Mouse (Mus musculus): ENCODE measurements around the gene Gon7. TPM values are rescaled to one million over a fixed set of nuclear protein-coding genes. Genes with fewer than 3 reads are reported as not detected.
A peak's percentile ranks its signal among the peaks of the same experiment; 100 is the strongest.

Gon7 gene
- polyA plus RNA-seq, 1 experiment from 2014 or later, result 48.4 TPM

GRCm38 (mm10) chr12:102733381-102733780, 24.2 kb downstream of the Gon7 start:
- H3K4me2 ChIP-seq, result no peak overlapping the region
- H3K27ac ChIP-seq, result no peak overlapping the region
- no peaks in the 10 kb centered on the region for H3K27me3 ChIP-seq
- no peak for ATAC-seq (ENCODE audit: low FRiP score)
- no peaks in the 10 kb centered on the region for H3K36me3 ChIP-seq (replicated peaks)
- 18% methylated on average over 5 of the region's 5 CpGs for WGBS
- no peaks in the 10 kb centered on the region for H3K9me3 ChIP-seq
- H3K4me3 ChIP-seq (replicated peaks), result no peak overlapping the region
- H3K4me1 ChIP-seq, result peaks cover 23% of the 10 kb centered on the region
- H3K9ac ChIP-seq, result no peak overlapping the region

- Histone ChIP-seq H3K4me2 (peak overlapping the region; percentile 51), H3K9me3 (no peaks in the 10 kb centered on the region), H3K4me1 (peaks cover 23% of the 10 kb centered on the region), H3K4me3 (replicated peaks) (peak overlapping the region; percentile 15; the same call in 1 of the 2 replicates), H3K9ac (0 out of 2 replicates have a peak overlapping the region, but pooled peaks have one; percentile 2), H3K27ac (peak overlapping the region; percentile 97), H3K27me3 (no peaks in the 10 kb centered on the region), H3K36me3 (replicated peaks) (no peaks in the 10 kb centered on the region)
- ATAC-seq (ENCODE audit: low FRiP score), result peak; percentile 71
- 19% methylated on average over 16 of the region's 16 CpGs for WGBS
These were observed 26.6 kb downstream of the Gon7 start for GRCm38 (mm10) chr12:102730798-102731619.

GRCm38 (mm10) chr12:102729855-102730797, 27.5 kb downstream of the Gon7 start:
- Histone ChIP-seq H3K27me3 (no peaks in the 10 kb centered on the region), H3K9me3 (no peaks in the 10 kb centered on the region), H3K9ac (peak overlapping the region; percentile 12; the same call in 1 of the 2 replicates), H3K36me3 (replicated peaks) (no peaks in the 10 kb centered on the region), H3K27ac (peak overlapping the region; percentile 97), H3K4me1 (peaks cover 23% of the 10 kb centered on the region), H3K4me2 (peak overlapping the region; percentile 51), H3K4me3 (replicated peaks) (peak overlapping the region; percentile 24)
- peak; percentile 99 for ATAC-seq (ENCODE audit: low FRiP score)
- 32% methylated on average over 26 of the region's 26 CpGs for WGBS

GRCm38 (mm10) chr12:102725761-102726175, 31.8 kb downstream of the Gon7 start:
- H3K9me3 ChIP-seq, result no peaks in the 10 kb centered on the region
- 75% methylated on average over 7 of the region's 7 CpGs for WGBS
- H3K27ac ChIP-seq, result no peak overlapping the region

GRCm38 (mm10) chr12:102725146-102725545, 32.5 kb downstream of the Gon7 start:
- WGBS, result 92% methylated on average over 6 of the region's 6 CpGs
- no peak overlapping the region for H3K4me3 ChIP-seq (replicated peaks)
- H3K9me3 ChIP-seq, result no peaks in the 10 kb centered on the region

More at GRCm38 (mm10) chr12:102725761-102726175, 31.8 kb downstream of the Gon7 start:
- Histone ChIP-seq H3K4me3 (replicated peaks) (no peak overlapping the region), H3K4me2 (no peak overlapping the region), H3K36me3 (replicated peaks) (no peaks in the 10 kb centered on the region), H3K9ac (no peak overlapping the region), H3K4me1 (peaks cover 11% of the 10 kb centered on the region), H3K27me3 (no peaks in the 10 kb centered on the region)
- no peak for ATAC-seq (ENCODE audit: low FRiP score)

GRCm38 (mm10) chr12:102723861-102724260, 33.7 kb downstream of the Gon7 start:
- Histone ChIP-seq H3K9ac (no peak overlapping the region), H3K4me3 (replicated peaks) (no peak overlapping the region), H3K27me3 (no peaks in the 10 kb centered on the region), H3K9me3 (no peaks in the 10 kb centered on the region), H3K4me1 (no peaks in the 10 kb centered on the region), H3K4me2 (no peak overlapping the region), H3K27ac (no peak overlapping the region), H3K36me3 (replicated peaks) (no peaks in the 10 kb centered on the region)
- WGBS, result 80% methylated on average over 6 of the region's 6 CpGs
- ATAC-seq (ENCODE audit: low FRiP score), result no peak

More at GRCm38 (mm10) chr12:102725146-102725545, 32.5 kb downstream of the Gon7 start:
- ATAC-seq (ENCODE audit: low FRiP score), result no peak
- Histone ChIP-seq H3K4me2 (no peak overlapping the region), H3K9ac (no peak overlapping the region), H3K27me3 (no peaks in the 10 kb centered on the region), H3K36me3 (replicated peaks) (no peaks in the 10 kb centered on the region), H3K27ac (no peak overlapping the region), H3K4me1 (peaks cover 5% of the 10 kb centered on the region)

GRCm38 (mm10) chr12:102722966-102723365, 34.6 kb downstream of the Gon7 start:
- Histone ChIP-seq H3K9ac (no peak overlapping the region), H3K9me3 (no peaks in the 10 kb centered on the region), H3K27ac (no peak overlapping the region), H3K36me3 (replicated peaks) (no peaks in the 10 kb centered on the region), H3K4me3 (replicated peaks) (no peak overlapping the region), H3K4me2 (no peak overlapping the region), H3K27me3 (no peaks in the 10 kb centered on the region), H3K4me1 (no peaks in the 10 kb centered on the region)
- ATAC-seq (ENCODE audit: low FRiP score), result no peak
- WGBS, result 72% methylated on average over 8 of the region's 8 CpGs

GRCm38 (mm10) chr12:102722451-102722850, 35.2 kb downstream of the Gon7 start:
- ATAC-seq (ENCODE audit: low FRiP score), result no peak
- H3K27ac ChIP-seq, result no peak overlapping the region
- no peaks in the 10 kb centered on the region for H3K27me3 ChIP-seq
- H3K4me2 ChIP-seq, result no peak overlapping the region
- no peaks in the 10 kb centered on the region for H3K36me3 ChIP-seq (replicated peaks)
- H3K4me1 ChIP-seq, result no peaks in the 10 kb centered on the region
- 62% methylated on average over 11 of the region's 11 CpGs for WGBS
- H3K9me3 ChIP-seq, result no peaks in the 10 kb centered on the region
- no peak overlapping the region for H3K9ac ChIP-seq
- no peak overlapping the region for H3K4me3 ChIP-seq (replicated peaks)

GRCm38 (mm10) chr12:102719552-102720315, 37.9 kb downstream of the Gon7 start:
- WGBS, result 27% methylated on average over 13 of the region's 13 CpGs
- H3K27ac ChIP-seq, result no peak overlapping the region
- no peaks in the 10 kb centered on the region for H3K9me3 ChIP-seq
- H3K9ac ChIP-seq, result no peak overlapping the region
- no peaks in the 10 kb centered on the region for H3K4me1 ChIP-seq
- H3K4me3 ChIP-seq (replicated peaks), result no peak overlapping the region
- no peaks in the 10 kb centered on the region for H3K36me3 ChIP-seq (replicated peaks)
- no peaks in the 10 kb centered on the region for H3K27me3 ChIP-seq
- peak overlapping the region; percentile 19; the same call in 1 of the 2 replicates for H3K4me2 ChIP-seq
- peak; percentile 78; the same call in 1 of the 2 replicates for ATAC-seq (ENCODE audit: low FRiP score)

GRCm38 (mm10) chr12:102714654-102715395, 42.8 kb downstream of the Gon7 start:
- Histone ChIP-seq H3K36me3 (replicated peaks) (no peaks in the 10 kb centered on the region), H3K4me3 (replicated peaks) (no peak overlapping the region), H3K27me3 (no peaks in the 10 kb centered on the region), H3K4me2 (no peak overlapping the region), H3K9ac (no peak overlapping the region), H3K27ac (no peak overlapping the region), H3K4me1 (no peaks in the 10 kb centered on the region), H3K9me3 (no peaks in the 10 kb centered on the region)
- WGBS, result 82% methylated on average over 10 of the region's 10 CpGs
- no peak for ATAC-seq (ENCODE audit: low FRiP score)

- Histone ChIP-seq H3K9me3 (no peaks in the 10 kb centered on the region), H3K4me1 (no peaks in the 10 kb centered on the region), H3K27me3 (no peaks in the 10 kb centered on the region), H3K4me2 (no peak overlapping the region), H3K27ac (no peak overlapping the region), H3K36me3 (replicated peaks) (no peaks in the 10 kb centered on the region), H3K4me3 (replicated peaks) (no peak overlapping the region), H3K9ac (no peak overlapping the region)
- ATAC-seq (ENCODE audit: low FRiP score), result no peak
- 76% methylated on average over 2 of the region's 2 CpGs for WGBS
These were observed 43.5 kb downstream of the Gon7 start for GRCm38 (mm10) chr12:102714116-102714515.

Data from forebrain, embryonic 12.5 days (tissue).